Mouse (Mus musculus) neural tube, embryonic 12.5 days (tissue): Measurements from ENCODE around the gene Mybpc1. TPM values are rescaled to one million over a fixed set of nuclear protein-coding genes. Genes with fewer than 3 reads are reported as not detected.
A peak's percentile ranks its signal among the peaks of the same experiment; 100 is the strongest.
"Not testable (repeated sequence)": the region's sequence is repeated elsewhere in the genome, so short reads cannot be mapped to it uniquely, and the experiment has no call there.

Source experiments
- ATAC-seq: fragments of 200-750 bp; cut with Nextera tagmentation; 2 replicates; pipeline ENCODE4 v1.8.0; 2017; ENCODE audit warnings: low read depth, mild to moderate bottlenecking, moderate TSS enrichment, moderate library complexity; ENCODE audit not compliant: low FRiP score
- H3K27ac ChIP-seq: fragments of 300-500 bp; sonication (generic); 2 replicates; pipeline ENCODE4 v1.5.1; 2016
- H3K27me3 ChIP-seq: fragments of 300-500 bp; sonication (generic); replicated peaks from 2 replicates; pipeline ENCODE4 v1.6.1; 2016; ENCODE audit warnings: mild to moderate bottlenecking
- H3K36me3 ChIP-seq: fragments of 300-500 bp; sonication (generic); 2 replicates; pipeline ENCODE4 v1.6.1; 2016; ENCODE audit warnings: mild to moderate bottlenecking
- H3K4me1 ChIP-seq: fragments of 300-500 bp; sonication (generic); 2 replicates; pipeline ENCODE4 v1.6.1; 2016
- H3K4me2 ChIP-seq: fragments of 300-500 bp; sonication (generic); replicated peaks from 2 replicates; pipeline ENCODE4 v1.6.1; 2016; ENCODE audit warnings: mild to moderate bottlenecking
- H3K4me3 ChIP-seq: fragments of 300-500 bp; sonication (generic); 2 replicates; pipeline ENCODE4 v1.5.1; 2016
- H3K9ac ChIP-seq: fragments of 300-500 bp; sonication (generic); 2 replicates; pipeline ENCODE4 v1.6.1; 2016; ENCODE audit warnings: mild to moderate bottlenecking
- H3K9me3 ChIP-seq: fragments of 300-500 bp; sonication (generic); 2 replicates; pipeline ENCODE4 v1.6.1; 2016; ENCODE audit warnings: mild to moderate bottlenecking
- WGBS: fragments of 180-500 bp; shearing (Covaris S2); methylation state at CpG from one replicate; pipeline ENCODE4 v1.1.7; 2016; 5-methylcytosine and 5-hydroxymethylcytosine counted together
- polyA plus RNA-seq: library from polyadenylated mRNA; unstranded; fragments of >200 nt; fragmentation: Nextera tagmentation; extraction: Ambion mirVana; gene quantifications from 2 replicates; pipeline ENCODE4 v1.2.1, GENCODE M21; 2016

Mybpc1 gene
- polyA plus RNA-seq, 1 experiment from 2014 or later, result 13.0 TPM

- Histone ChIP-seq H3K27ac (peak within 1 kb of the TSS; percentile 6; the same call in 1 of the 2 replicates), H3K9ac (peak within 1 kb of the TSS; percentile 74), H3K4me1 (peaks cover 4% of the 10 kb centered on the region; the same call in 1 of the 2 replicates), H3K36me3 (no peaks in the 10 kb centered on the region), H3K9me3 (no peaks in the 10 kb centered on the region), H3K4me2 (peak within 1 kb of the TSS; percentile 81), H3K4me3 (peak within 1 kb of the TSS; percentile 67), H3K27me3 (no peaks in the 10 kb centered on the region)
- peak; percentile 96 for ATAC-seq
- WGBS, result under 1% methylated on average over 60 of the region's 80 CpGs
Observed at GRCm38 (mm10) chr10:88503421-88504314, 101.3 kb downstream of the Mybpc1 start, which contains the start of gene Chpt1. Chpt1 (minus strand) TSS chr10:88504073.

GRCm38 (mm10) chr10:88502919-88503318 lies 102.0 kb downstream of the Mybpc1 start:
- WGBS, result 58% methylated on average over 4 of the region's 4 CpGs
- no peaks in the 10 kb centered on the region for H3K27me3 ChIP-seq
- no peak overlapping the region for H3K27ac ChIP-seq
- H3K4me1 ChIP-seq, result peaks cover 4% of the 10 kb centered on the region; the same call in 1 of the 2 replicates
- peak overlapping the region; percentile 74 for H3K9ac ChIP-seq
- H3K9me3 ChIP-seq, result no peaks in the 10 kb centered on the region
- ATAC-seq, result no peak
- peak overlapping the region; percentile 81 for H3K4me2 ChIP-seq
- peak overlapping the region; percentile 67 for H3K4me3 ChIP-seq
- no peaks in the 10 kb centered on the region for H3K36me3 ChIP-seq

- H3K4me1 ChIP-seq, result peaks cover 4% of the 10 kb centered on the region; the same call in 1 of the 2 replicates
- WGBS, result 83% methylated on average over 13 of the region's 13 CpGs
- H3K9me3 ChIP-seq, result no peaks in the 10 kb centered on the region
- no peaks in the 10 kb centered on the region for H3K27me3 ChIP-seq
- H3K4me3 ChIP-seq, result no peak overlapping the region
- peak overlapping the region; percentile 81; the same call in 1 of the 2 replicates for H3K4me2 ChIP-seq
- ATAC-seq, result no peak
- no peaks in the 10 kb centered on the region for H3K36me3 ChIP-seq
- H3K9ac ChIP-seq, result no peak overlapping the region
- no peak overlapping the region for H3K27ac ChIP-seq
Observed at GRCm38 (mm10) chr10:88501886-88502765, 102.8 kb downstream of the Mybpc1 start.

- Histone ChIP-seq H3K9me3 (no peaks in the 10 kb centered on the region), H3K36me3 (no peaks in the 10 kb centered on the region), H3K4me1 (peaks cover 4% of the 10 kb centered on the region; the same call in 1 of the 2 replicates), H3K27me3 (no peaks in the 10 kb centered on the region), H3K9ac (no peak overlapping the region), H3K27ac (no peak overlapping the region), H3K4me2 (no peak overlapping the region), H3K4me3 (no peak overlapping the region)
- WGBS, result 81% methylated on average over 10 of the region's 10 CpGs
- no peak for ATAC-seq
Observed at GRCm38 (mm10) chr10:88501370-88501769, 103.6 kb downstream of the Mybpc1 start.

- Histone ChIP-seq H3K27me3 (no peaks in the 10 kb centered on the region), H3K4me3 (no peak overlapping the region), H3K9ac (no peak overlapping the region), H3K9me3 (no peaks in the 10 kb centered on the region), H3K4me1 (peaks cover 4% of the 10 kb centered on the region; the same call in 1 of the 2 replicates), H3K4me2 (no peak overlapping the region), H3K36me3 (no peaks in the 10 kb centered on the region), H3K27ac (no peak overlapping the region)
- ATAC-seq, result no peak
- 69% methylated on average over 5 of the region's 5 CpGs for WGBS
Observed at GRCm38 (mm10) chr10:88499993-88500392, 105.0 kb downstream of the Mybpc1 start.

GRCm38 (mm10) chr10:88496864-88497564 lies 107.9 kb downstream of the Mybpc1 start:
- Histone ChIP-seq H3K9ac (no peak overlapping the region), H3K9me3 (no peaks in the 10 kb centered on the region), H3K27me3 (no peaks in the 10 kb centered on the region), H3K4me2 (no peak overlapping the region), H3K36me3 (no peaks in the 10 kb centered on the region), H3K27ac (no peak overlapping the region), H3K4me3 (no peak overlapping the region), H3K4me1 (peaks cover 5% of the 10 kb centered on the region; the same call in 1 of the 2 replicates)
- no peak for ATAC-seq
- 53% methylated on average over 11 of the region's 11 CpGs for WGBS

- Histone ChIP-seq H3K4me1 (peaks cover 5% of the 10 kb centered on the region; the same call in 1 of the 2 replicates), H3K36me3 (no peaks in the 10 kb centered on the region), H3K27me3 (no peaks in the 10 kb centered on the region), H3K9ac (no peak overlapping the region), H3K9me3 (no peaks in the 10 kb centered on the region), H3K27ac (no peak overlapping the region), H3K4me2 (no peak overlapping the region), H3K4me3 (no peak overlapping the region)
- no peak for ATAC-seq
- 86% methylated on average over 4 of the region's 4 CpGs for WGBS
Observed at GRCm38 (mm10) chr10:88494959-88495587, 109.9 kb downstream of the Mybpc1 start.

GRCm38 (mm10) chr10:88492658-88493057 lies 112.3 kb downstream of the Mybpc1 start:
- no peaks in the 10 kb centered on the region for H3K27me3 ChIP-seq
- 61% methylated on average over 8 of the region's 8 CpGs for WGBS
- peaks cover 5% of the 10 kb centered on the region; the same call in 1 of the 2 replicates for H3K4me1 ChIP-seq
- no peak overlapping the region for H3K4me2 ChIP-seq
- no peak overlapping the region for H3K9ac ChIP-seq
- H3K27ac ChIP-seq, result no peak overlapping the region
- H3K36me3 ChIP-seq, result no peaks in the 10 kb centered on the region
- H3K9me3 ChIP-seq, result no peaks in the 10 kb centered on the region
- H3K4me3 ChIP-seq, result no peak overlapping the region
- no peak for ATAC-seq

GRCm38 (mm10) chr10:88491632-88492031 lies 113.3 kb downstream of the Mybpc1 start:
- peaks cover 5% of the 10 kb centered on the region; the same call in 1 of the 2 replicates for H3K4me1 ChIP-seq
- no peak overlapping the region for H3K4me2 ChIP-seq
- H3K9me3 ChIP-seq, result no peaks in the 10 kb centered on the region
- 69% methylated on average over 7 of the region's 7 CpGs for WGBS
- H3K27me3 ChIP-seq, result no peaks in the 10 kb centered on the region
- no peak overlapping the region for H3K27ac ChIP-seq
- H3K9ac ChIP-seq, result no peak overlapping the region
- no peaks in the 10 kb centered on the region for H3K36me3 ChIP-seq
- ATAC-seq, result no peak
- no peak overlapping the region for H3K4me3 ChIP-seq

GRCm38 (mm10) chr10:88488629-88489028 lies 116.3 kb downstream of the Mybpc1 start:
- H3K27ac ChIP-seq, result no peak overlapping the region
- no peak overlapping the region for H3K4me3 ChIP-seq
- H3K4me2 ChIP-seq, result no peak overlapping the region
- no peak overlapping the region for H3K9ac ChIP-seq
- H3K4me1 ChIP-seq, result peaks cover 5% of the 10 kb centered on the region; the same call in 1 of the 2 replicates
- no peaks in the 10 kb centered on the region for H3K27me3 ChIP-seq
- WGBS, result 90% methylated on average over 5 of the region's 5 CpGs
- no peaks in the 10 kb centered on the region for H3K9me3 ChIP-seq
- H3K36me3 ChIP-seq, result no peaks in the 10 kb centered on the region
- no peak for ATAC-seq

GRCm38 (mm10) chr10:88482866-88483265 lies 122.1 kb downstream of the Mybpc1 start:
- H3K4me2 ChIP-seq, H3K36me3 ChIP-seq, H3K27ac ChIP-seq, ATAC-seq, H3K9me3 ChIP-seq, H3K27me3 ChIP-seq, H3K4me3 ChIP-seq, H3K9ac ChIP-seq, H3K4me1 ChIP-seq: not testable (repeated sequence)
- WGBS, result 94% methylated on average over 10 of the region's 10 CpGs
